Mouse (Mus musculus) ES-Bruce4 (cell line): ENCODE data around the gene Rap2b.

ENCODE experiments used
- CTCF ChIP-seq: IDR thresholded peaks from one replicate; pipeline ENCODE4 v1.8.1; 2011; ENCODE audit warnings: low read depth, low read length
- POLR2A ChIP-seq: IDR thresholded peaks from one replicate; pipeline ENCODE4 v1.8.1; 2011; ENCODE audit warnings: low read length; ENCODE audit not compliant: insufficient read depth

DNA sequence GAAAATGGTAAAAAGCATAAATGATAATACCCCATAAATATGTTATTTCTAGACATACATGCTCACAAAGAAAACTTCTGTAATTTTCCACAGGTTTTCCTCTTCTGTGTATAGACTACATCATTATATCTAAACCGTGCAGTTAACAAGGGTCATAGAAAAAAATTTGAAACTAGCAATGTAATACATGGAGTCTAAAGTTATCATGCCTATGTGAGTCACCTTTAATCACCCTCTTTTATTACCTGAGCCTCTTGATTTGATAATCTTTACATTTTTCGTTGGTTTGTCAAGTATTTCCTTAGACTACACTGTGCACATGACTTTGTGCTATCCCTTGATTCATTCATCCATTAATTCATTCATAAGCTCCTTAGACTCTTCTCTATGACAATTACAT, 46.4 kb upstream of the Rap2b start:
- no peak for TF ChIP-seq POLR2A
- no peak for TF ChIP-seq CTCF
